Mouse (Mus musculus): ENCODE data around the gene Olfr1183. TPM values are rescaled to one million over a fixed set of nuclear protein-coding genes. Genes with fewer than 3 reads are reported as not detected.
"Not testable (repeated sequence)": the region's sequence is repeated elsewhere in the genome, so short reads cannot be mapped to it uniquely, and the experiment has no call there.

The Olfr1183 gene
- not detected in 2 replicates for polyA plus RNA-seq (2012; rRNA removed)

- DNase-seq; H3K27ac ChIP-seq (ENCODE audit: insufficient read depth, low read length); H3K4me3 ChIP-seq (replicated peaks; ENCODE audit: insufficient read depth, low read depth, low read length); H3K27me3 ChIP-seq (ENCODE audit: control insufficient read depth, insufficient read depth, low read length); H3K4me1 ChIP-seq (ENCODE audit: control insufficient read depth, insufficient read depth, low read length): not testable (repeated sequence)
- 75% methylated on average over 1 of the region's 1 CpGs for WGBS
These were observed at the start of gene Olfr1183 for GRCm38 (mm10) chr2:88454567-88454966. TSS of gene Olfr1183 (plus strand) at chr2:88454867.

- Histone ChIP-seq H3K27me3 (ENCODE audit: control insufficient read depth, insufficient read depth, low read length) (no peaks in the 10 kb centered on the region), H3K4me3 (replicated peaks; ENCODE audit: insufficient read depth, low read depth, low read length) (no peak within 1 kb of the TSS), H3K4me1 (ENCODE audit: control insufficient read depth, insufficient read depth, low read length) (no peaks in the 10 kb centered on the region), H3K27ac (ENCODE audit: insufficient read depth, low read length) (no peak within 1 kb of the TSS)
- TF ChIP-seq POLR2A (IDR thresholded peaks at IDR 0.05; ENCODE audit: borderline replicate concordance, insufficient read depth, low read length) (no peak), CTCF (IDR thresholded peaks at IDR 0.05; ENCODE audit: borderline replicate concordance, insufficient read depth, low read depth, low read length) (no peak)
- 86% methylated on average over 3 of the region's 3 CpGs for WGBS
- DNase-seq: no peak
These were observed 48.3 kb upstream of the Olfr1183 start, which contains the start of gene Olfr1179 for GRCm38 (mm10) chr2:88406353-88406752. TSS of gene Olfr1179 (minus strand) at chr2:88406453.

- Histone ChIP-seq H3K27me3 (ENCODE audit: control insufficient read depth, insufficient read depth, low read length) (no peaks in the 10 kb centered on the region), H3K27ac (ENCODE audit: insufficient read depth, low read length) (no peak within 1 kb of the TSS), H3K4me3 (replicated peaks; ENCODE audit: insufficient read depth, low read depth, low read length) (no peak within 1 kb of the TSS), H3K4me1 (ENCODE audit: control insufficient read depth, insufficient read depth, low read length) (no peaks in the 10 kb centered on the region)
- TF ChIP-seq CTCF (IDR thresholded peaks at IDR 0.05; ENCODE audit: borderline replicate concordance, insufficient read depth, low read depth, low read length): no peak
- no peak for TF ChIP-seq POLR2A (IDR thresholded peaks at IDR 0.05; ENCODE audit: borderline replicate concordance, insufficient read depth, low read length)
- no peak for DNase-seq
- 69% methylated on average over 2 of the region's 2 CpGs for WGBS
These were observed 35.6 kb upstream of the Olfr1183 start, which contains the start of gene Olfr1180 for GRCm38 (mm10) chr2:88419051-88419450. TSS of gene Olfr1180 (minus strand) at chr2:88419151.

- Histone ChIP-seq H3K27ac (ENCODE audit: insufficient read depth, low read length) (no peak within 1 kb of the TSS), H3K4me1 (ENCODE audit: control insufficient read depth, insufficient read depth, low read length) (no peaks in the 10 kb centered on the region), H3K27me3 (ENCODE audit: control insufficient read depth, insufficient read depth, low read length) (no peaks in the 10 kb centered on the region), H3K4me3 (replicated peaks; ENCODE audit: insufficient read depth, low read depth, low read length) (no peak within 1 kb of the TSS)
- no peak for TF ChIP-seq POLR2A (IDR thresholded peaks at IDR 0.05; ENCODE audit: borderline replicate concordance, insufficient read depth, low read length)
- no peak for TF ChIP-seq CTCF (IDR thresholded peaks at IDR 0.05; ENCODE audit: borderline replicate concordance, insufficient read depth, low read depth, low read length)
- no peak for DNase-seq
- WGBS: 90% methylated on average over 1 of the region's 1 CpGs
These were observed 28.6 kb upstream of the Olfr1183 start, which contains the start of gene Olfr1181 for GRCm38 (mm10) chr2:88426071-88426470. TSS of gene Olfr1181 (minus strand) at chr2:88426171.

GRCm38 (mm10) chr2:88449031-88449430 is 5.6 kb upstream of the Olfr1183 start, which contains the start of gene Gm13757:
TSS of gene Gm13757 (minus strand) at chr2:88449131.
- 89% methylated on average over 1 of the region's 1 CpGs for WGBS
- Histone ChIP-seq H3K27me3 (ENCODE audit: control insufficient read depth, insufficient read depth, low read length) (no peaks in the 10 kb centered on the region), H3K4me3 (replicated peaks; ENCODE audit: insufficient read depth, low read depth, low read length) (no peak within 1 kb of the TSS), H3K27ac (ENCODE audit: insufficient read depth, low read length) (no peak within 1 kb of the TSS), H3K4me1 (ENCODE audit: control insufficient read depth, insufficient read depth, low read length) (no peaks in the 10 kb centered on the region)
- no peak for DNase-seq
- TF ChIP-seq POLR2A (IDR thresholded peaks at IDR 0.05; ENCODE audit: borderline replicate concordance, insufficient read depth, low read length) (no peak), CTCF (IDR thresholded peaks at IDR 0.05; ENCODE audit: borderline replicate concordance, insufficient read depth, low read depth, low read length) (no peak)

- no peaks in the 10 kb centered on the region for H3K4me1 ChIP-seq (ENCODE audit: control insufficient read depth, insufficient read depth, low read length)
- no peaks in the 10 kb centered on the region for H3K27me3 ChIP-seq (ENCODE audit: control insufficient read depth, insufficient read depth, low read length)
- no peak for DNase-seq
- TF ChIP-seq CTCF (IDR thresholded peaks at IDR 0.05; ENCODE audit: borderline replicate concordance, insufficient read depth, low read depth, low read length): no peak
- TF ChIP-seq POLR2A (IDR thresholded peaks at IDR 0.05; ENCODE audit: borderline replicate concordance, insufficient read depth, low read length): no peak
- no peak within 1 kb of the TSS for H3K4me3 ChIP-seq (replicated peaks; ENCODE audit: insufficient read depth, low read depth, low read length)
- 84% methylated on average over 2 of the region's 2 CpGs for WGBS
- no peak within 1 kb of the TSS for H3K27ac ChIP-seq (ENCODE audit: insufficient read depth, low read length)
These were observed 28.6 kb downstream of the Olfr1183 start, which contains the start of gene Olfr1184 for GRCm38 (mm10) chr2:88483298-88483697. TSS of gene Olfr1184 (plus strand) at chr2:88483598.

GRCm38 (mm10) chr2:88493020-88493419 is 38.4 kb downstream of the Olfr1183 start, which contains the start of gene Olfr1185-ps1:
TSS of gene Olfr1185-ps1 (plus strand) at chr2:88493320.
- no peak for DNase-seq
- H3K4me3 ChIP-seq (replicated peaks; ENCODE audit: insufficient read depth, low read depth, low read length): no peak within 1 kb of the TSS
- WGBS: 64% methylated on average over 2 of the region's 2 CpGs
- H3K27ac ChIP-seq (ENCODE audit: insufficient read depth, low read length): no peak within 1 kb of the TSS
- H3K4me1 ChIP-seq (ENCODE audit: control insufficient read depth, insufficient read depth, low read length): no peaks in the 10 kb centered on the region
- TF ChIP-seq POLR2A (IDR thresholded peaks at IDR 0.05; ENCODE audit: borderline replicate concordance, insufficient read depth, low read length) (no peak), CTCF (IDR thresholded peaks at IDR 0.05; ENCODE audit: borderline replicate concordance, insufficient read depth, low read depth, low read length) (no peak)
- H3K27me3 ChIP-seq (ENCODE audit: control insufficient read depth, insufficient read depth, low read length): no peaks in the 10 kb centered on the region

- Histone ChIP-seq H3K27me3 (ENCODE audit: control insufficient read depth, insufficient read depth, low read length) (no peaks in the 10 kb centered on the region), H3K4me3 (replicated peaks; ENCODE audit: insufficient read depth, low read depth, low read length) (no peak within 1 kb of the TSS), H3K27ac (ENCODE audit: insufficient read depth, low read length) (no peak within 1 kb of the TSS), H3K4me1 (ENCODE audit: control insufficient read depth, insufficient read depth, low read length) (no peaks in the 10 kb centered on the region)
- no peak for TF ChIP-seq POLR2A (IDR thresholded peaks at IDR 0.05; ENCODE audit: borderline replicate concordance, insufficient read depth, low read length)
- DNase-seq: no peak
- WGBS: 74% methylated on average over 2 of the region's 2 CpGs
These were observed 63.6 kb downstream of the Olfr1183 start, which contains the start of gene Olfr1186 for GRCm38 (mm10) chr2:88518251-88518650. TSS of gene Olfr1186 (plus strand) at chr2:88518551.

Other genes starting within 250 kb of the Olfr1183 start
- not detected in 2 replicates for gene Olfr1170, start 226.5 kb upstream of the Olfr1183 start, polyA plus RNA-seq (2012; rRNA removed)
- not detected in 2 replicates for gene Olfr1173, start 175.0 kb upstream of the Olfr1183 start, polyA plus RNA-seq (2012; rRNA removed)
- gene Olfr1174-ps, start 139.7 kb upstream of the Olfr1183 start, polyA plus RNA-seq (2012; rRNA removed): not detected in 2 replicates
- gene Olfr1175-ps, start 127.7 kb upstream of the Olfr1183 start, polyA plus RNA-seq (2012; rRNA removed): not detected in 2 replicates
- gene Olfr1176, start 118.1 kb upstream of the Olfr1183 start, polyA plus RNA-seq (2012; rRNA removed): not detected in 2 replicates
- gene Olfr1177-ps, start 108.4 kb upstream of the Olfr1183 start, polyA plus RNA-seq (2012; rRNA removed): not detected in 2 replicates
- not detected in 2 replicates for gene Olfr1178, start 67.8 kb upstream of the Olfr1183 start, polyA plus RNA-seq (2012; rRNA removed)
- gene Olfr1179, start 48.4 kb upstream of the Olfr1183 start, polyA plus RNA-seq (2012; rRNA removed): not detected in 2 replicates
- gene Olfr1180, start 35.7 kb upstream of the Olfr1183 start, polyA plus RNA-seq (2012; rRNA removed): not detected in 2 replicates
- gene Olfr1181, start 28.7 kb upstream of the Olfr1183 start, polyA plus RNA-seq (2012; rRNA removed): not detected in 2 replicates
- gene Gm13757, start 5.7 kb upstream of the Olfr1183 start, polyA plus RNA-seq (2012; rRNA removed): not detected in 2 replicates
- gene Olfr1184, start 28.7 kb downstream of the Olfr1183 start, polyA plus RNA-seq (2012; rRNA removed): not detected in 2 replicates
- gene Olfr1185-ps1, start 38.5 kb downstream of the Olfr1183 start, polyA plus RNA-seq (2012; rRNA removed): not detected in 2 replicates
- gene Olfr1186, start 63.7 kb downstream of the Olfr1183 start, polyA plus RNA-seq (2012; rRNA removed): not detected in 2 replicates
- not detected in 2 replicates for gene Olfr1188, start 102.1 kb downstream of the Olfr1183 start, polyA plus RNA-seq (2012; rRNA removed)
- gene Olfr1189, start 131.6 kb downstream of the Olfr1183 start, polyA plus RNA-seq (2012; rRNA removed): not detected in 2 replicates
- not detected in 2 replicates for gene Olfr1191-ps1, start 185.7 kb downstream of the Olfr1183 start, polyA plus RNA-seq (2012; rRNA removed)
- not detected in 2 replicates for gene Olfr1192-ps1, start 193.6 kb downstream of the Olfr1183 start, polyA plus RNA-seq (2012; rRNA removed)
- not detected in 2 replicates for gene Olfr1193, start 220.8 kb downstream of the Olfr1183 start, polyA plus RNA-seq (2012; rRNA removed)
- gene Olfr1195, start 234.3 kb downstream of the Olfr1183 start, polyA plus RNA-seq (2012; rRNA removed): not detected in 2 replicates
- not detected in 2 replicates for gene Olfr1196, start 249.7 kb downstream of the Olfr1183 start, polyA plus RNA-seq (2012; rRNA removed)

Data from cerebellum, adult 2 months (tissue).